Mouse (Mus musculus) c-Kit-positive CD71-negative TER-119-negative erythroid progenitor cells, embryonic 14.5 days (primary cell): ENCODE data around the gene Cyp2j13.
"Not testable (repeated sequence)": the region's sequence is repeated elsewhere in the genome, so short reads cannot be mapped to it uniquely, and the experiment has no call there.

Experiments used
- DNase-seq: peaks from one replicate; pipeline ENCODE4 v3.0.0-alpha.2; 2013; ENCODE audit warnings: low read depth

Cyp2j13 gene

GRCm38 (mm10) chr4:96077261-96078125 lies at the start of gene Cyp2j13:
Cyp2j13 (minus strand) TSS chr4:96077546.
- DNase-seq = no peak

- DNase-seq = no peak
Measured at GRCm38 (mm10) chr4:96096841-96097240, 19.5 kb upstream of the Cyp2j13 start.

GRCm38 (mm10) chr4:96091869-96092268 lies 14.5 kb upstream of the Cyp2j13 start:
- no peak for DNase-seq

GRCm38 (mm10) chr4:96089356-96090048 lies 12.2 kb upstream of the Cyp2j13 start:
- DNase-seq = not testable (repeated sequence)

- no peak for DNase-seq
Measured at GRCm38 (mm10) chr4:96078308-96078707, 962 bp upstream of the Cyp2j13 start.

GRCm38 (mm10) chr4:96062045-96062444 lies 15.3 kb downstream of the Cyp2j13 start:
- DNase-seq = no peak

GRCm38 (mm10) chr4:96060106-96060505 lies 17.2 kb downstream of the Cyp2j13 start:
- DNase-seq = no peak

- DNase-seq = no peak
Measured at GRCm38 (mm10) chr4:96028412-96028811, 48.9 kb downstream of the Cyp2j13 start.

- no peak for DNase-seq
Measured at GRCm38 (mm10) chr4:96022803-96023202, 54.5 kb downstream of the Cyp2j13 start.

GRCm38 (mm10) chr4:96016875-96017274 lies 60.5 kb downstream of the Cyp2j13 start:
- no peak for DNase-seq

GRCm38 (mm10) chr4:95982221-95982620 lies 95.1 kb downstream of the Cyp2j13 start:
- not testable (repeated sequence) for DNase-seq
